In genomic region chr3:41376848-41377582, GRCm38 (mm10) we compare ENCODE assay signal across 8 mouse cellular contexts.
DNase-seq lines count a peak whose midpoint lies in the region; ATAC-seq and TF ChIP-seq lines count a peak whose summit lies in the region.

No protein-coding gene starts in this region.

- 47% methylated on average over 6 of the region's 6 CpGs for WGBS in heart, embryonic 15.5 days
- 33% methylated on average over 6 of the region's 6 CpGs for WGBS in midbrain, embryonic 15.5 days

- H3K27me3 ChIP-seq in heart, embryonic 15.5 days: no peaks in the 10 kb centered on the region
- H3K27me3 ChIP-seq in midbrain, embryonic 15.5 days (replicated peaks): no peaks in the 10 kb centered on the region

- no peaks in the 10 kb centered on the region for H3K36me3 ChIP-seq in heart, embryonic 15.5 days
- H3K36me3 ChIP-seq in midbrain, embryonic 15.5 days (replicated peaks): no peaks in the 10 kb centered on the region

- no peaks in the 10 kb centered on the region for H3K9me3 ChIP-seq in heart, embryonic 15.5 days (replicated peaks)
- H3K9me3 ChIP-seq in midbrain, embryonic 15.5 days: no peaks in the 10 kb centered on the region

- TF ChIP-seq CTCF in layer of hippocampus, adult 2 months (conservative IDR thresholded peaks at IDR 0.05): peak; percentile 32

- H3K4me3 ChIP-seq in layer of hippocampus, adult 2 months: no peak overlapping the region
- H3K4me3 ChIP-seq in heart, embryonic 15.5 days: no peak overlapping the region
- H3K4me3 ChIP-seq in midbrain, embryonic 15.5 days: no peak overlapping the region

- H3K4me2 ChIP-seq in heart, embryonic 15.5 days: no peak overlapping the region
- no peak overlapping the region for H3K4me2 ChIP-seq in midbrain, embryonic 15.5 days

- no peak overlapping the region for H3K9ac ChIP-seq in heart, embryonic 15.5 days
- no peak overlapping the region for H3K9ac ChIP-seq in midbrain, embryonic 15.5 days

- no peak overlapping the region for H3K27ac ChIP-seq in layer of hippocampus, adult 2 months
- peak overlapping the region; percentile 53 for H3K27ac ChIP-seq in heart, embryonic 15.5 days
- H3K27ac ChIP-seq in midbrain, embryonic 15.5 days: peak overlapping the region; percentile 56

- DNase-seq in layer of hippocampus, adult 2 months (ENCODE audit: low spot score in 2 of 2): no peak
- no peak for DNase-seq in layer of hippocampus, adult 9-11 months
- DNase-seq in R1 (ENCODE audit: low read depth, low spot score): peak; percentile 22
- DNase-seq in ovary, postnatal 36 days (ENCODE audit: low spot score): no peak
- DNase-seq in ovary, adult 18-20 months (ENCODE audit: low spot score): no peak

- peaks cover 30% of the 10 kb centered on the region for H3K4me1 ChIP-seq in heart, embryonic 15.5 days (replicated peaks)
- H3K4me1 ChIP-seq in midbrain, embryonic 15.5 days: peaks cover 21% of the 10 kb centered on the region

- peak; percentile 87 for ATAC-seq in heart, embryonic 15.5 days (replicated peaks; ENCODE audit: insufficient number of reproducible peaks, insufficient read depth, low FRiP score, low read depth)
- ATAC-seq in midbrain, embryonic 15.5 days (replicated peaks): peak; percentile 88
- ATAC-seq in activated CD4-positive, CD25-positive, alpha-beta regulatory T cell, adult 4 months: no peak
